ENCODE assay signal across 17 mouse cellular contexts in the genomic region with DNA sequence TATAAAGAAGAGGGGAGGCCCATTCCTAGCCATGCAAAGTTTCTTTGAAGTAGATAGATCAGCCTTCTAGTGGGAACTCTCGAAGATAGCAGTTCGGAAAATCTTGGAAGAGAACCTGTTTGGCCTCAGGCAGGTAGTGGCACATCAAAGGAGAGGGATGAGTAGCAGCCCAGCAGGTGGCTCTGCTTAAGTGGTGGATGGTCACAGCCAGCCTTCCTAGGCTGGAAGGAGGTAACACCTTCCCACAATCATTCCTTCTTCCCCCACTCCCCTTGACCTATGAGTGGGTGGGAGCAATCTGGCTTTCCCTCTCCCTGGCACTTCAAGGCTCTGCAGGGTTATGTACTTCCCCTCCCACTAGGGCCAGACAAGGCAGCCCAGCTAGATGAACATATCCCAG.
"Had no signal": no experiment of that assay in that cellular context is flagged by ENCODE, and none has a peak within 500 bp of the region (broad histone marks: within the 10 kb centered on the region; RNA-seq: fewer than 3 reads in every experiment).

No protein-coding gene starts in this region.

- H3K27ac ChIP-seq: lung, embryonic 15.5 days; macrophage; midbrain, embryonic 13.5 days; midbrain, embryonic 15.5 days; neural tube, embryonic 12.5 days; stomach, embryonic 15.5 days; stomach, postnatal 0 days had no signal

- H3K36me3 ChIP-seq: lung, embryonic 15.5 days; midbrain, embryonic 13.5 days; midbrain, embryonic 15.5 days; neural tube, embryonic 12.5 days; stomach, embryonic 15.5 days had no signal

- H3K4me2 ChIP-seq: lung, embryonic 15.5 days; midbrain, embryonic 11.5 days; midbrain, embryonic 13.5 days; midbrain, embryonic 15.5 days; neural tube, embryonic 12.5 days; stomach, embryonic 15.5 days had no signal

- H3K27me3 ChIP-seq: lung, embryonic 15.5 days; midbrain, embryonic 13.5 days; midbrain, embryonic 15.5 days; neural tube, embryonic 12.5 days; stomach, embryonic 15.5 days had no signal

- DNase-seq: lung, adult 2 months; lung, postnatal 14 days; lung, postnatal 36 days; right cerebral cortex, postnatal 14 days; thymus, adult 18-20 months; thymus, postnatal 14 days; thymus, postnatal 36 days had no signal

- H3K9ac ChIP-seq: lung, embryonic 15.5 days; midbrain, embryonic 13.5 days; midbrain, embryonic 15.5 days; neural tube, embryonic 12.5 days; stomach, embryonic 15.5 days had no signal

- H3K4me1 ChIP-seq: lung, embryonic 15.5 days; megakaryocyte, embryonic 14.5 days; midbrain, embryonic 13.5 days; midbrain, embryonic 15.5 days; neural tube, embryonic 12.5 days; stomach, embryonic 15.5 days had no signal

- ATAC-seq: lung, postnatal 0 days; midbrain, embryonic 13.5 days; midbrain, embryonic 15.5 days had no signal

- H3K4me3 ChIP-seq: lung, embryonic 15.5 days; megakaryocyte, embryonic 14.5 days; midbrain, embryonic 13.5 days; midbrain, embryonic 15.5 days; neural tube, embryonic 12.5 days; stomach, embryonic 15.5 days had no signal

- H3K9me3 ChIP-seq: lung, embryonic 15.5 days; midbrain, embryonic 13.5 days; midbrain, embryonic 15.5 days; neural tube, embryonic 12.5 days; stomach, embryonic 15.5 days had no signal
